Mouse (Mus musculus) lung, postnatal 0 days (tissue): ENCODE data around the gene Lekr1. TPM values are rescaled to one million over a fixed set of nuclear protein-coding genes. Genes with fewer than 3 reads are reported as not detected.
A peak's percentile ranks its signal among the peaks of the same experiment; 100 is the strongest.
"Not testable (repeated sequence)": the region's sequence is repeated elsewhere in the genome, so short reads cannot be mapped to it uniquely, and the experiment has no call there.

Experiments
- ATAC-seq: fragments of 200-750 bp; cut with Nextera tagmentation; 2 replicates; pipeline ENCODE4 v1.8.0; 2017; ENCODE audit warnings: moderate library complexity
- DNase-seq: peaks from one replicate; pipeline ENCODE4 v3.0.0-alpha.2; 2016; ENCODE audit warnings: low spot score
- H3K27ac ChIP-seq: fragments of 300-500 bp; sonication (generic); 2 replicates; pipeline ENCODE4 v1.5.1; 2014; ENCODE audit warnings: antibody characterized with exemption, mild to moderate bottlenecking, low read length, mixed read lengths
- H3K27me3 ChIP-seq: fragments of 300-500 bp; sonication (generic); replicated peaks from 2 replicates; pipeline ENCODE4 v1.6.1; 2014; ENCODE audit warnings: low read length, mixed read lengths; ENCODE audit not compliant: insufficient read depth
- H3K36me3 ChIP-seq: fragments of 300-500 bp; sonication (generic); 2 replicates; pipeline ENCODE4 v1.6.1; 2014; ENCODE audit warnings: low read length, mixed read lengths; ENCODE audit not compliant: insufficient read depth
- H3K4me1 ChIP-seq: fragments of 300-500 bp; sonication (generic); 2 replicates; pipeline ENCODE4 v1.6.1; 2014; ENCODE audit warnings: antibody characterized with exemption, low read depth, low read length, mixed read lengths; ENCODE audit not compliant: insufficient read depth
- H3K4me2 ChIP-seq: fragments of 300-500 bp; sonication (generic); replicated peaks from 2 replicates; pipeline ENCODE4 v1.6.1; 2014; ENCODE audit warnings: low read depth, mild to moderate bottlenecking, low read length, moderate library complexity, mixed read lengths
- H3K4me3 ChIP-seq: fragments of 300-500 bp; sonication (generic); 2 replicates; pipeline ENCODE4 v1.5.1; 2014; ENCODE audit warnings: low read depth, low read length
- H3K9ac ChIP-seq: fragments of 300-500 bp; sonication (generic); replicated peaks from 2 replicates; pipeline ENCODE4 v1.6.1; 2014; ENCODE audit warnings: low read depth, mild to moderate bottlenecking
- H3K9me3 ChIP-seq: fragments of 300-500 bp; sonication (generic); 2 replicates; pipeline ENCODE4 v1.6.1; 2016; ENCODE audit warnings: low read length, mixed read lengths
- CTCF ChIP-seq: IDR thresholded peaks from 2 replicates; pipeline ENCODE4 v1.5.1; 2016; ENCODE audit warnings: antibody characterized with exemption, mild to moderate bottlenecking
- EP300 ChIP-seq: IDR thresholded peaks from 2 replicates; pipeline ENCODE4 v1.6.1; 2016; ENCODE audit warnings: antibody characterized with exemption, mild to moderate bottlenecking, control low read depth
- WGBS: fragments of 180-500 bp; shearing (Covaris S2); extraction: QIAGEN DNeasy Blood & Tissue Kit; methylation state at CpG from one replicate; pipeline ENCODE4 v1.1.7; 2014; 5-methylcytosine and 5-hydroxymethylcytosine counted together
- polyA plus RNA-seq: library from polyadenylated mRNA; unstranded; fragments of >200 nt; fragmentation: Nextera tagmentation; extraction: Ambion mirVana; gene quantifications from 2 replicates; pipeline ENCODE4 v1.2.1, GENCODE M21; 2015

Lekr1 gene
- polyA plus RNA-seq, 1 experiment from 2014 or later, result 4.3 TPM

GRCm38 (mm10) chr3:65767202-65767862 lies 101.3 kb downstream of the Lekr1 start:
- Histone ChIP-seq H3K9ac (no peak overlapping the region), H3K36me3 (no peaks in the 10 kb centered on the region), H3K27ac (no peak overlapping the region), H3K4me1 (peaks cover 3% of the 10 kb centered on the region; the same call in 1 of the 2 replicates), H3K9me3 (no peaks in the 10 kb centered on the region), H3K27me3 (no peaks in the 10 kb centered on the region), H3K4me2 (no peak overlapping the region), H3K4me3 (no peak overlapping the region)
- no peak for TF ChIP-seq EP300
- TF ChIP-seq CTCF, result no peak
- ATAC-seq (no peak), DNase-seq (peak; percentile 12)
- 59% methylated on average over 6 of the region's 6 CpGs for WGBS

- H3K4me3 ChIP-seq, H3K36me3 ChIP-seq, H3K4me1 ChIP-seq, H3K4me2 ChIP-seq, H3K27ac ChIP-seq, ATAC-seq, H3K9me3 ChIP-seq, H3K9ac ChIP-seq, H3K27me3 ChIP-seq: not testable (repeated sequence)
- DNase-seq, result peak; percentile 30
- 80% methylated on average over 5 of the region's 7 CpGs for WGBS
These were observed 103.6 kb downstream of the Lekr1 start for GRCm38 (mm10) chr3:65769666-65770065.

GRCm38 (mm10) chr3:65773910-65774309 lies 107.9 kb downstream of the Lekr1 start:
- no peaks in the 10 kb centered on the region for H3K4me1 ChIP-seq
- H3K9ac ChIP-seq, result no peak overlapping the region
- H3K27ac ChIP-seq, result no peak overlapping the region
- ATAC-seq (no peak), DNase-seq (no peak)
- H3K4me2 ChIP-seq, result no peak overlapping the region
- no peaks in the 10 kb centered on the region for H3K9me3 ChIP-seq
- WGBS, result 67% methylated on average over 1 of the region's 1 CpGs
- no peaks in the 10 kb centered on the region for H3K36me3 ChIP-seq
- TF ChIP-seq EP300 (no peak), CTCF (no peak)
- H3K27me3 ChIP-seq, result no peaks in the 10 kb centered on the region
- H3K4me3 ChIP-seq, result no peak overlapping the region

- Histone ChIP-seq H3K27me3 (no peaks in the 10 kb centered on the region), H3K27ac (no peak overlapping the region), H3K4me2 (no peak overlapping the region), H3K36me3 (no peaks in the 10 kb centered on the region), H3K9ac (no peak overlapping the region), H3K9me3 (no peaks in the 10 kb centered on the region), H3K4me1 (no peaks in the 10 kb centered on the region), H3K4me3 (no peak overlapping the region)
- ATAC-seq (no peak), DNase-seq (no peak)
- TF ChIP-seq CTCF, result no peak
- no peak for TF ChIP-seq EP300
- 71% methylated on average over 5 of the region's 5 CpGs for WGBS
These were observed 109.1 kb downstream of the Lekr1 start for GRCm38 (mm10) chr3:65775096-65775495.

GRCm38 (mm10) chr3:65782246-65782645 lies 116.2 kb downstream of the Lekr1 start:
- WGBS, result 65% methylated on average over 5 of the region's 5 CpGs

GRCm38 (mm10) chr3:65790076-65790685 lies 124.2 kb downstream of the Lekr1 start:
- no peaks in the 10 kb centered on the region for H3K4me1 ChIP-seq
- H3K4me2 ChIP-seq, result no peak overlapping the region
- DNase-seq, result no peak
- WGBS, result 21% methylated on average over 3 of the region's 3 CpGs
- no peak for ATAC-seq
- TF ChIP-seq EP300 (no peak), CTCF (no peak)
- no peak overlapping the region for H3K9ac ChIP-seq
- H3K27me3 ChIP-seq, result no peaks in the 10 kb centered on the region
- no peaks in the 10 kb centered on the region for H3K36me3 ChIP-seq
- H3K9me3 ChIP-seq, result no peaks in the 10 kb centered on the region
- no peak overlapping the region for H3K27ac ChIP-seq
- no peak overlapping the region for H3K4me3 ChIP-seq

More at GRCm38 (mm10) chr3:65782246-65782645, 116.2 kb downstream of the Lekr1 start:
- no peaks in the 10 kb centered on the region for H3K4me1 ChIP-seq
- no peaks in the 10 kb centered on the region for H3K36me3 ChIP-seq
- H3K27me3 ChIP-seq, result no peaks in the 10 kb centered on the region
- no peak for ATAC-seq
- H3K9me3 ChIP-seq, result no peaks in the 10 kb centered on the region
- H3K4me3 ChIP-seq, result no peak overlapping the region
- H3K4me2 ChIP-seq, result no peak overlapping the region
- no peak overlapping the region for H3K9ac ChIP-seq
- no peak overlapping the region for H3K27ac ChIP-seq
- TF ChIP-seq CTCF, result no peak; the same call in 1 of the 2 replicates
- DNase-seq, result no peak
